Mouse (Mus musculus): ENCODE results near the gene Ptpdc1.

Ptpdc1 gene

DNA sequence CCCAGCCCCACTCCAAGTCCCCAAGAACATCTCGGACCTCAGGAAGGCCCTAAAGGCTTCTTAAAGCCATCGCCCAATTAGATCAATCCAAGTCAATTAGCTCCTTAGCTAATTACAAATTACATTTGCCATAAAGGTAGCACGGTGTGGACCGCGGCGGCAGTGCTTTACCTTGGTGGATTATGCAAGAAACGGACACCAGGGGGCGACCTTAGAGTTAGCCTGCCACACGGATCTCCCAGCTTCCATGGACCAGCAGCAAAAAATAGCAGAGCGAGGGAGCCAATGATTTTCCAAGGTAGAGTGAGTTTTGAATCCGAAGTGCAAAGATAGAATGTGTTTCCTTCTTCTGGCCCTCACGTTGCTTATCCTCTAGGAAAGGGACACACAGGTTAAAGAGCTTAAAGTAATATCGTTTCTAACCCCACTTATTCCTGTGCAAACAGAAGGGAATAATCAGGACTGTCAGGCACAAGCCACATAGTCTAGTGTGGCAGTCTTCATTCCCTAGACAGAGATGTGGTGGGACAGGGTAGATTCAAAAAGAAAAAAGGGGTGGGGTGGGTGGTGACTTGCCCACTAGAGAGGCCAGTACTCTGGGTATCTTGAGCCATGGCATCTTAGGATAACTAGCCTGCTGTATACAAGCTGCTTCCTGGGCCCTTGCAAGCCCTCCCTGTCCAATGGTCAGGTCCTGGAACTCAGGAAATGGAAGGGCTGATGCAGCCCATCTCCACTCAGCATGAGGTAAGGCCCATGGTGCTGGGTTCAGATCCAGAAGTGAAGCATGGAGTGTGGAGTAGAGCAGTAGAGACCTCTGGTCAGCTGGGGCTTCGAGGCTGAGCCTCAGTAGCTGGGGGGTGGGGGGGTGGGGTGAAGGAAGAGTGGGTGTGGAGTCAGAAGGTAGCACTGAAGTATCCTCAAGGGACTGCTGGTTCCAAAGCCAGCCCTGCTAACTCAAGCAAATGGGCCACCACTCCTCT is 28.6 kb upstream of the Ptpdc1 start:
- DNase-seq (ENCODE audit: low spot score) = no peak

GRCm38 (mm10) chr13:48651132-48652065 is 25.9 kb upstream of the Ptpdc1 start:
- DNase-seq (ENCODE audit: low spot score) = no peak

- no peak for DNase-seq (ENCODE audit: low spot score)
These were observed 25.2 kb upstream of the Ptpdc1 start for GRCm38 (mm10) chr13:48650615-48651014.

DNA sequence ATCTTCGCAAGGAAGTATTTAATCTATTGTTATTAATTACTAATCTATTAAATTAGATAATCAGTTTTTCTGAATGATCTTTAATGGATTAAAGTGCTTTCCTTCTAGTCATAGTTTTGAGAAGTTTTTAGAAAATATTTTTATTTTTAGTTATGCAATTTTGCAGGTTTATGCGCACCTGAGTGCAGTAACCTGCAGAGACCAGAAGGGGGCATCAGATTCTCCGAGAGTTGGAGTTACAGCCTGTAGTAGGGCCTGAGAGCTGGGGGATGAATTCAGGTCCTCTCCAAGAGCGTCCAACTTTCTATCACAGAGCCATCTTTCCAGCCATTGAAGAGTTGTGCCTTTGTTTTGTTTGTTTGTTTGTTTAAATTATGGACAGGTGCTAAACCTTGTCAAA is 21.2 kb upstream of the Ptpdc1 start:
- DNase-seq (ENCODE audit: low spot score) = no peak

- no peak for DNase-seq (ENCODE audit: low spot score)
These were observed 18.5 kb upstream of the Ptpdc1 start for GRCm38 (mm10) chr13:48643991-48644390.

DNA sequence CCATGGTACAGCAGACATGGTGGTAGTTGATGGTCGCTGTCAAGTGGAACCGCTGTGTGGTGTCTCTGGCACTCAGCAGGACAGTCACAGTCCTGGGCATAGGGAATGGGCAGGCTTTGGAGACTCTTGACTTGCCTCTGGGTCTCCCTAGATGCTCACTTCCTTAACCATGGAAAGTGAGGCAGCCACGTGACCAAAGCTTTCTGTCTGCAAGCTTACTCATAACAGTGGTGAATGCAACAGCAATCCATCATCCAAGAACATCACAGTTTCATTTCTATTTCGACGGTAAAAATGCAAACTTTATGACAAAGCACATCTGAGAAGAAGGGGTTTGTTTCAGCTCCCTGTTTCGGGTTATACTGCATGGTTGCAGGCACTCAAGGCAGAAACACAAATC is 17.6 kb upstream of the Ptpdc1 start:
- no peak for DNase-seq (ENCODE audit: low spot score)

DNA sequence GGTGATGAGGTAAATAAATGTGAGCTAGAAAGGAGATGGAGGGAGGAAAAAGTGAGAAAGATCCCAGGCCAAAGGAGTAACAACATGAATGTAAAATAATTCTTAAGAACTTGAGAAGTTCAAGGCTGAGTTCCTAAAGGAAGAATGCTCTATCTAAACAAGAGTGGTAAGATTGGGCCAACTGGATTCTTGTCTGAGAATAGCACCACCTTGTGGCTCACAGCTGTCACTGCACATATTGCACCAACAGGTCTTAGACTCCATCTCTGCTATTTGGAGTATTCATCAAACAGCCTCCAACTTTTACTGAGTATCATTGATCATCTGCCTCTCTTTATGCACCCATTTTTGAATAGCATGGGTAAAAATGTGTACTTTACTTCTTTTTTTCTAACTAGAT is 14.1 kb upstream of the Ptpdc1 start:
- DNase-seq (ENCODE audit: low spot score) = peak; percentile 48

GRCm38 (mm10) chr13:48637706-48638105 is 12.2 kb upstream of the Ptpdc1 start:
- no peak for DNase-seq (ENCODE audit: low spot score)

DNA sequence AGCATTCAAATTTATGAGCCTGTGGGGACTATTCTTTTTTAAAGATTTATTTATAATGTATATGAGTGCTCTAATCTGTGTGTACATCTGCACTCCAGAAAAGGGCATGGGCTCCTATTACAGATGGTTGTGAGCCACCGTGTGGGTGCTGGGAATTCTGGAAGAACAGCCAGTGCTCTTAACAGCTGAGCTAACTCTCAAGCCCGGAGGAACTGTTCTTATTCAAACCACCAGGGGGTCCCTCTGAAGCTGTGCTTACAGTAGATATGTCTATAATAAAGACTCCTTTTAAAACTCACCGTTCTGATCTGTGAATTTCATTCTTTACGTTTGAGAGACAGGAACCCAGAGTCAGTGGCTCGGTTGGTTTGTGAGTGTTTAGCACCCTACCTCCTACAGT is 6.2 kb upstream of the Ptpdc1 start:
- DNase-seq (ENCODE audit: low spot score) = no peak

- DNase-seq (ENCODE audit: low spot score) = peak; percentile 16
These were observed 481 bp downstream of the Ptpdc1 start for GRCm38 (mm10) chr13:48624968-48625398.

GRCm38 (mm10) chr13:48618890-48619289 is 6.6 kb downstream of the Ptpdc1 start:
- no peak for DNase-seq (ENCODE audit: low spot score)

- DNase-seq (ENCODE audit: low spot score) = no peak
These were observed 7.7 kb downstream of the Ptpdc1 start for GRCm38 (mm10) chr13:48617774-48618173.

GRCm38 (mm10) chr13:48614525-48614924 is 10.9 kb downstream of the Ptpdc1 start:
- DNase-seq (ENCODE audit: low spot score) = no peak

GRCm38 (mm10) chr13:48609106-48609505 is 16.4 kb downstream of the Ptpdc1 start:
- DNase-seq (ENCODE audit: low spot score) = no peak

DNA sequence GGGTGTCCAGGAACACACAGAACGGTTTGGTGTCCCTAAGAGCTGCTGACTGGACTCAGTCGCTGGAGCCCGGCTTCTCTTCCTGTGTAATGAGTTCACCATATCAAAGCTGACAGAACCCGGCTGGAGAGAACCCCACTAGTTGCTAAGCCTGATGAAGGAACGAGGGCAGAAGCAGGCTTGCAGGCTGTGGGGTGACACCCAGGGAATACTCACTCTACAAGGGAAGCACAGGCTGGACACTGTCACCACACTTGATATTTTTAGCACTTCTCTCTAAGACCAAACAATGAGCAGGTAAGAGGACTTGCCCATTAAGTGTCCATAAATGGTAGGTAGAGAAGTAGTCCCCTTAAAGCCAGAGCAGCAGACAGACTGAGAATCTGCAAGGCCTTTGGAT is 20.9 kb downstream of the Ptpdc1 start:
- no peak for DNase-seq (ENCODE audit: low spot score)

DNA sequence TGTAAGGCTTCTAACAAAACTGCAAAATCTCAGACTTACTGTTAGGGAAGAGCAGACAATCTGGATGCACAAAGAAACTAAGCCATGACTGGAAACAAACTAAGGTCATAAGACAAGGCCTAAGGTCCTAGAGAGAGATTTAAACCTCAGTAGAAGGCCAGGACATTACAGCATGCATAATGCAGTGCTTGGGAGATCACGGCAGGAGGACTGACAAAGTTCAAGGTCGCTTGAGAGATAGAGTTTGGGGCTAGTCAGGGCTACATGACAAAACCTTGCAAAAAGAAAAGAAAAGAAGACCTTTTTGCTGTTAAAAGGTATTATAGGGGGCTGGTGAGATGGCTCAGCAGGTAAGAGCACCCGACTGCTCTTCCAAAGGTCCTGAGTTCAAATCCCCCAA is 22.2 kb downstream of the Ptpdc1 start:
- no peak for DNase-seq (ENCODE audit: low spot score)

DNA sequence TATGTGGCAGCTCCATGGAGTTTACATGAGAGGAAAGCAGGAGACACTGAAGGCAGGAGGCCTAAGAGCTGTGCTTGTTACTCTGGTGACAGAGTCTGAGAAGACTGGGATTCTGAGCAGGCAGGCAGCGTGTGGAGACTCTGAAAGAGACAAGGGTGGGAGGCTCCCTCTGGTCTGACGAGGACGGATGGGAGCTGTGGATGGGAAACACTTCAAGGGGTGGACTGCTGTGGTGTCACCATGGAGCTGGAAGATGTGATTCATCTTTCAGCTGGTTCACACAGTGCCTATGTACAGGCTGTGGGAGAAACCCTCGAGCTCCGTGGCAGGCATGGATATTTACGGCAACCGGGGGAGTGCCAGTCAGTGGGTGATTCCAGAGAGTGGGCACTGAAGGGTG is 30.9 kb downstream of the Ptpdc1 start:
- DNase-seq (ENCODE audit: low spot score) = no peak

DNA sequence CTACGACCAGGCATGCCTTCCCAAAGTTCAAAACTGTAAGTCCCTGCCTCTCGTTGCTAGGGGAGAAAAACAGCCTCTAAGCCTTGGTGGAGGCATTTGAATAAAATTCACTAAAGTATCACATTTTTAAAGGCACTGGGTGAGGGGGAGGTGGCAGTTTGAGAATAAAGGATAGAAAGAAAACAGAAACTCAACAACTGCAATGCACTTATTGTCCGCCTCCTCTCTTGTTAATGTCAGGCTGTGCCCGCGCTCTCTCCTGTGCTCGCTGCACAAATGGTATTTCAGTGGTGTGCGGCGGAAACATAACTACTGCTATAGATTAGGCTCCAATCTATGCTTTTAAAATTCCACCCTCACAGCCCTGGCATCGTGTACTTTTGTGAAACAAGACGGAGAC is 31.4 kb downstream of the Ptpdc1 start:
- no peak for DNase-seq (ENCODE audit: low spot score)

GRCm38 (mm10) chr13:48593181-48593580 is 32.3 kb downstream of the Ptpdc1 start:
- DNase-seq (ENCODE audit: low spot score) = no peak

DNA sequence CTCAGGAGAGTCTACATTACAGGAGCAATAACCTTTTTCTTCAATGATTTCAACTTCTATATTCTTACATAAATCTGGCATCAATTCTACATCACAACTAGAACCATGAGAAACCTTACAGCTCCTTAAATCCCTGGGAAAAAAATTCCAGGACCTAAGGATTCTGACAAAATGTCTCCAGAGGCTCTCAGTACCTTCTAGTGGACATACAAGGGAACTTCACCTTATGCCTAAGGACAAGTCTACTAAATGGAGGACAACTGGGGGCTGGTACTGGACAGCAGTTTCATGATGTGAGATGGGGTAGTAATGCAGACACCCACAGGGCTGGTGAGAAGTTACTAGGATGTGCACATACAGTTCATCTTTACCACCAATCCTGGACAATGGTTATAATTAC is 34.7 kb downstream of the Ptpdc1 start:
- no peak for DNase-seq (ENCODE audit: low spot score)

DNA sequence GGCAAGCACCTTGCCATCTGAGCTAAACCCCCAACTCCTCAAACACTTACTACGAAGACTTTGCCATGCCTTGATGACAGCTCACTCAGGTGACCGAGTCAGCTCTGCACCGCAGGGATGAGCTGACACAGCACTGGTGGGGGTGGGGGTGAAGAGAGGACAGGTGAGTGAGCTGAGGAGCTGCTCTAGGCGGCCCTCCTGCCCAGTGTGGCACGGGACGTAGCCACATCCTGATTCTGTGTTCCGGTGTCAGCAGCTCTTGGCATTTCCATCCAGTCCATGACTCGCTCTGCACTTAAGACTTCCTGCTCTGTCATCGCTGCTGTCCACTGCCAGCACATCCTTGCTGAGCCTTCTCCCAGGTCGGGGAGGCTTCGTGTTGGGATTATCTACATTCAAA is 38.1 kb downstream of the Ptpdc1 start:
- DNase-seq (ENCODE audit: low spot score) = no peak

DNA sequence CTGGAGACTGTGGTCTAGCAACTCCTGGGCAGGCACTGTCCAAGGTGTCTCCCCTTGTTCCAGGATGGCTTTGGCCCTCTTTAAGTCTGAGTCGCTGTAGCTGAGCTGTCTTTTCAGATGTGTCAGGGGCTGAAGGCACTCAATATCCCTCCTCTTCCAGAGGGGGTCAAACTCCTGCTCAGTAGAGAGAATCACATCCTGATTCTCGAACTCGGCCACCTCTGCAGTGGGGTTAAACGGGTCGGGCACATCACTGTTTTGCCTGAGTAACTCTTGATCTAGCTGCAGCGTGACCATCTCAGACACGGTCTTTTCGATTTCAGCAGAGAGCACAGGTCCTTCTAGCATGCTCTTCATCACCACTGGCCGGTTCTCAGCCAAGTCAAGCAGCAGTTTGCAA is 39.0 kb downstream of the Ptpdc1 start:
- no peak for DNase-seq (ENCODE audit: low spot score)

- DNase-seq (ENCODE audit: low spot score) = no peak
These were observed 39.7 kb downstream of the Ptpdc1 start for GRCm38 (mm10) chr13:48585786-48586185.
